Mouse (Mus musculus) cerebellum, postnatal 10 days (tissue): Measurements from ENCODE around the gene G530012D18Rik.
"Not testable (repeated sequence)": the region's sequence is repeated elsewhere in the genome, so short reads cannot be mapped to it uniquely, and the experiment has no call there.

Source experiments
- DNase-seq, 2 experiments: peaks; one replicate each; pipeline ENCODE4 v3.0.0; 2021; ENCODE audit warnings: mixed read lengths in 2 of 2

G530012D18Rik gene

DNA sequence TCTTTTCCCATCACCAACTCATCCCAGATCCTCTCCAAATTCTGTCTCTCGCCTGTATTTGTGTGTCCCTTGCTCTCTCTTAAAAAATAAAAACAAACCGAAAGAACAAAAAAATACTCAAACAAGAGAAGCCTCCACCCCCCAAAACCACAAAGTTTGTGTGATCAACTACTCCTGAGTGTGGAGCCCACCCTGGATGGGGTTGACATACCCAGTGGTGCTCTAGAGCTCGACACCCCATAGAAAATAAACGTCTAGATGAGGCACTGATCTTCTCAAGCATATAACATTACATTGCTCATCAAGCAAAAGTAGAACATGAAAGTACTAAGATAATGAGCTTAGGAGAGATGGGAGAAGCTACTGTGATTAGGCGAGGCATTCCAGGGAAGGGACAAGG, 41.7 kb downstream of the G530012D18Rik start:
- not testable (repeated sequence) for DNase-seq

DNA sequence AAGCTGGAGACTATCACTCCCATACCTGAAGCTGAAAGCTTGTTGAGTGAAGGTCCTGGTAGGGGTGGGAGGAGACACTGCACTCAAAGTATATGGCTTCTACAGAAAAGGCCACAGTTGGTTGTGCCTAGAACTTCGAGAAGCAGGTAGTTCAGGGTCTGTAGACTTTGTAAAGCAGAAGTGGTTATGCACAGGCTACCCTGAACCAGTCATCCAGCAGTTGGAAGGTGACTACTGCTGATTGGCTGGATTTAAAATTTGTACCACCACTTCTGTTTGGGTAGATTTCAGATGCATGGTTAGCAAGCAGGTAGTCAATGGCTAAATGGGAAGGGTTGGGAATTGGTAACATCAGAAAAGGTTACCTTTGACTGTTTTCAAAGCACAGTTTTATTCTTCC, 43.2 kb downstream of the G530012D18Rik start:
- DNase-seq, result not testable (repeated sequence)
